Mouse (Mus musculus) forelimb bud, embryonic 11.5 days (tissue): ENCODE measurements around the gene Trim9.

Experiments
- DNase-seq: peaks from one replicate; pipeline ENCODE4 v3.0.0-alpha.2; 2012; ENCODE audit warnings: low read depth, low spot score

Gene Trim9

GRCm38 (mm10) chr12:70325826-70326225 lies 21.6 kb downstream of the Trim9 start:
- no peak for DNase-seq

GRCm38 (mm10) chr12:70322790-70323189 lies 24.6 kb downstream of the Trim9 start:
- no peak for DNase-seq

GRCm38 (mm10) chr12:70316147-70316546 lies 31.3 kb downstream of the Trim9 start:
- DNase-seq = no peak

GRCm38 (mm10) chr12:70307881-70308280 lies 39.5 kb downstream of the Trim9 start:
- DNase-seq = no peak

- no peak for DNase-seq
These were observed 40.4 kb downstream of the Trim9 start for GRCm38 (mm10) chr12:70307062-70307461.

- DNase-seq = no peak
These were observed 43.4 kb downstream of the Trim9 start for GRCm38 (mm10) chr12:70304014-70304413.

GRCm38 (mm10) chr12:70303525-70303924 lies 43.9 kb downstream of the Trim9 start:
- no peak for DNase-seq

GRCm38 (mm10) chr12:70302022-70302720 lies 45.2 kb downstream of the Trim9 start:
- no peak for DNase-seq

- DNase-seq = no peak
These were observed 53.3 kb downstream of the Trim9 start for GRCm38 (mm10) chr12:70293927-70294684.

- DNase-seq = no peak
These were observed 54.1 kb downstream of the Trim9 start for GRCm38 (mm10) chr12:70293165-70293926.

GRCm38 (mm10) chr12:70285521-70285920 lies 61.9 kb downstream of the Trim9 start:
- DNase-seq = no peak

GRCm38 (mm10) chr12:70284979-70285378 lies 62.4 kb downstream of the Trim9 start:
- no peak for DNase-seq

- DNase-seq = no peak
These were observed 64.2 kb downstream of the Trim9 start for GRCm38 (mm10) chr12:70283116-70283731.

GRCm38 (mm10) chr12:70280930-70281329 lies 66.5 kb downstream of the Trim9 start:
- DNase-seq = no peak

- no peak for DNase-seq
These were observed 67.0 kb downstream of the Trim9 start for GRCm38 (mm10) chr12:70280381-70280780.

- no peak for DNase-seq
These were observed 70.1 kb downstream of the Trim9 start for GRCm38 (mm10) chr12:70277071-70277939.

- DNase-seq = no peak
These were observed 77.7 kb downstream of the Trim9 start for GRCm38 (mm10) chr12:70269724-70270123.

- DNase-seq = no peak
These were observed 80.1 kb downstream of the Trim9 start for GRCm38 (mm10) chr12:70267314-70267713.

- DNase-seq = peak; percentile 23
These were observed 80.9 kb downstream of the Trim9 start for GRCm38 (mm10) chr12:70266494-70266931.

GRCm38 (mm10) chr12:70263721-70264120 lies 83.7 kb downstream of the Trim9 start:
- peak; percentile 37 for DNase-seq
